Mouse (Mus musculus): ENCODE data around the gene Zcchc17. TPM values are rescaled to one million over a fixed set of nuclear protein-coding genes. Genes with fewer than 3 reads are reported as not detected.

Gene Zcchc17
- total and polyA plus RNA-seq, 3 experiments: 48.9 to 71.3 (median 54.2) TPM

- no peak for DNase-seq
Observed at GRCm38 (mm10) chr4:130318122-130318521, 41.6 kb downstream of the Zcchc17 start.

- DNase-seq: peak; percentile 63
Observed at GRCm38 (mm10) chr4:130316691-130317090, 43.1 kb downstream of the Zcchc17 start.

GRCm38 (mm10) chr4:130315771-130316527 lies 43.8 kb downstream of the Zcchc17 start:
- DNase-seq: peak; percentile 91

GRCm38 (mm10) chr4:130313552-130313951 lies 46.2 kb downstream of the Zcchc17 start:
- no peak for DNase-seq

GRCm38 (mm10) chr4:130312526-130312925 lies 47.2 kb downstream of the Zcchc17 start:
- DNase-seq: no peak

- no peak for DNase-seq
Observed at GRCm38 (mm10) chr4:130309254-130309653, 50.5 kb downstream of the Zcchc17 start.

GRCm38 (mm10) chr4:130308231-130309081 lies 51.3 kb downstream of the Zcchc17 start, which contains the start of the genes Fabp3 and Gm10570:
TSS of gene Fabp3 (plus strand) at chr4:130308595.
TSS of gene Gm10570 (minus strand) at chr4:130308674.
- DNase-seq: no peak

- peak; percentile 67 for DNase-seq
Observed at GRCm38 (mm10) chr4:130307851-130308230, 51.9 kb downstream of the Zcchc17 start.

- DNase-seq: peak; percentile 73
Observed at GRCm38 (mm10) chr4:130306796-130307630, 52.7 kb downstream of the Zcchc17 start.

- no peak for DNase-seq
Observed at GRCm38 (mm10) chr4:130304746-130305145, 55.0 kb downstream of the Zcchc17 start.

- DNase-seq: no peak
Observed at GRCm38 (mm10) chr4:130302285-130302870, 57.4 kb downstream of the Zcchc17 start.

- DNase-seq: no peak
Observed at GRCm38 (mm10) chr4:130299629-130300018, 60.1 kb downstream of the Zcchc17 start.

GRCm38 (mm10) chr4:130298877-130299628 lies 60.7 kb downstream of the Zcchc17 start:
- DNase-seq: no peak

GRCm38 (mm10) chr4:130297123-130297529 lies 62.6 kb downstream of the Zcchc17 start:
- no peak for DNase-seq

GRCm38 (mm10) chr4:130296243-130296965 lies 63.3 kb downstream of the Zcchc17 start:
- no peak for DNase-seq

- no peak for DNase-seq
Observed at GRCm38 (mm10) chr4:130295047-130295745, 64.5 kb downstream of the Zcchc17 start.

- no peak for DNase-seq
Observed at GRCm38 (mm10) chr4:130294513-130294912, 65.2 kb downstream of the Zcchc17 start.

- DNase-seq: peak; percentile 58
Observed at GRCm38 (mm10) chr4:130292271-130292670, 67.5 kb downstream of the Zcchc17 start.

- no peak for DNase-seq
Observed at GRCm38 (mm10) chr4:130289824-130290223, 69.9 kb downstream of the Zcchc17 start.
